Mouse (Mus musculus) kidney, embryonic 14.5 days (tissue): ENCODE data around the gene Prr7. TPM values are rescaled to one million over a fixed set of nuclear protein-coding genes. Genes with fewer than 3 reads are reported as not detected.

Experiments
- ATAC-seq: fragments of 200-750 bp; cut with Nextera tagmentation; 2 replicates; pipeline ENCODE4 v1.8.0; 2017; ENCODE audit warnings: moderate number of reproducible peaks, mild to moderate bottlenecking, moderate TSS enrichment, moderate library complexity; ENCODE audit not compliant: low FRiP score, low TSS enrichment
- H3K27ac ChIP-seq: fragments of 300-500 bp; sonication (generic); 2 replicates; pipeline ENCODE4 v1.5.1; 2014; ENCODE audit warnings: low read depth, mild to moderate bottlenecking, low read length, moderate library complexity, mixed read lengths
- H3K27me3 ChIP-seq: fragments of 300-500 bp; sonication (generic); 2 replicates; pipeline ENCODE4 v1.6.1; 2014; ENCODE audit warnings: mild to moderate bottlenecking, low read length; ENCODE audit not compliant: control insufficient read depth, insufficient read depth
- H3K36me3 ChIP-seq: fragments of 300-500 bp; sonication (generic); 2 replicates; pipeline ENCODE4 v1.6.1; 2014; ENCODE audit warnings: low read length, mixed read lengths; ENCODE audit not compliant: control insufficient read depth, insufficient read depth
- H3K4me1 ChIP-seq: fragments of 300-500 bp; sonication (generic); 2 replicates; pipeline ENCODE4 v1.6.1; 2014; ENCODE audit warnings: low read length, mixed read lengths; ENCODE audit not compliant: control insufficient read depth, insufficient read depth
- H3K4me2 ChIP-seq: fragments of 300-500 bp; sonication (generic); replicated peaks from 2 replicates; pipeline ENCODE4 v1.6.1; 2014; ENCODE audit warnings: low read depth, mild to moderate bottlenecking, low read length
- H3K4me3 ChIP-seq: fragments of 300-500 bp; sonication (generic); 2 replicates; pipeline ENCODE4 v1.5.1; 2014; ENCODE audit warnings: mild to moderate bottlenecking, low read length
- H3K9ac ChIP-seq: fragments of 300-500 bp; sonication (generic); 2 replicates; pipeline ENCODE4 v1.6.1; 2014; ENCODE audit warnings: low read depth, mild to moderate bottlenecking, low read length, moderate library complexity
- H3K9me3 ChIP-seq: fragments of 300-500 bp; sonication (generic); 2 replicates; pipeline ENCODE4 v1.6.1; 2016; ENCODE audit warnings: low read length; ENCODE audit not compliant: control insufficient read depth
- WGBS: fragments of 180-500 bp; shearing (Covaris S2); extraction: QIAGEN DNeasy Blood & Tissue Kit; methylation state at CpG from one replicate; pipeline ENCODE4 v1.1.7; 2014; 5-methylcytosine and 5-hydroxymethylcytosine counted together
- polyA plus RNA-seq: library from polyadenylated mRNA; unstranded; fragments of >200 nt; fragmentation: Nextera tagmentation; extraction: Ambion mirVana; gene quantifications from 2 replicates; pipeline ENCODE4 v1.2.1, GENCODE M21; 2014

Prr7 gene
- polyA plus RNA-seq, 1 experiment from 2014 or later, result 0.77 TPM

DNA sequence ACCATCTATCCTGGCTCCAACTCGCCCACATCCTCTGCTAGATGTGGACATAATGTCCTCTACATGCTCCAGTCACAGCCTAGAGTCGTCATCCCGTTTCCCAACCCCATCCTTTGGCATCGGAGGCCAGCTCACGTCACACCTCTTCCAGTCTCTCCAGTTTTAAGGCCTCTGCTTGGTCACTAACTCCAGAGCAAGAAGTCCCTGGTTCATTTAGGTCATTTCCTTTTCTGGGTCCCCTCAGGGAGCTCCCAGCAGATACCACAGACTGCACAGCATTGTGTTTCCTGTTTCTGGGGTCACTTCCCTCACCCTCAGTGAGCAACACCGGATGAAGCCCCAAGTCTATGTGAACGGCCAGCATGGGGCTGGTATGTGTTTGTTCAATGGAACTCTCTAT, 14.9 kb downstream of the Prr7 start:
- H3K9ac ChIP-seq, result no peak overlapping the region
- 0 out of 2 replicates have a peak overlapping the region, but pooled peaks have one; percentile 7 for H3K27ac ChIP-seq
- H3K4me1 ChIP-seq, result peaks cover 12% of the 10 kb centered on the region
- no peak overlapping the region for H3K4me2 ChIP-seq
- H3K27me3 ChIP-seq, result no peaks in the 10 kb centered on the region
- peaks cover 77% of the 10 kb centered on the region for H3K36me3 ChIP-seq
- no peaks in the 10 kb centered on the region for H3K9me3 ChIP-seq
- 80% methylated on average over 7 of the region's 7 CpGs for WGBS
- H3K4me3 ChIP-seq, result no peak overlapping the region
- ATAC-seq, result no peak

DNA sequence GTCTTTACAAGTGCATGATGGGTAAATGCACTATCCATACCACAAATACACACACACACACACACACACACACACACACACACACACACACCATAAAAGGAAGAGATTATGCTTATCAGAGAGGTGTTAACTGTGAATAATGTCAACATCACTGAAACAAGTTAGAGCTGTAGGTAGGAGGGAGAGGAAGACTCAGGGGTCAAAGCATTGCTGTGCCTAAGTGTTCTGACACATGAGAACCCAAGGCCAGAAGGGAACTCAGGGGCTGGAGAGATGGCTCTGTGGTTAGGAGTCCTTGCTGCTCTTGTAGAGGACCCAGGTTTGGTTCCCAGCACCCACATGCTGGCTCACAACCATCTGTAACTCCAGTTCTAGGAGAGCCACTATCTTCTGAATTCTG, 15.9 kb downstream of the Prr7 start:
- H3K27ac ChIP-seq, result no peak overlapping the region
- peaks cover 68% of the 10 kb centered on the region for H3K36me3 ChIP-seq
- peaks cover 21% of the 10 kb centered on the region for H3K4me1 ChIP-seq
- no peak for ATAC-seq
- H3K4me2 ChIP-seq, result no peak overlapping the region
- H3K4me3 ChIP-seq, result no peak overlapping the region
- H3K9ac ChIP-seq, result no peak overlapping the region
- H3K9me3 ChIP-seq, result no peaks in the 10 kb centered on the region
- no peaks in the 10 kb centered on the region for H3K27me3 ChIP-seq

DNA sequence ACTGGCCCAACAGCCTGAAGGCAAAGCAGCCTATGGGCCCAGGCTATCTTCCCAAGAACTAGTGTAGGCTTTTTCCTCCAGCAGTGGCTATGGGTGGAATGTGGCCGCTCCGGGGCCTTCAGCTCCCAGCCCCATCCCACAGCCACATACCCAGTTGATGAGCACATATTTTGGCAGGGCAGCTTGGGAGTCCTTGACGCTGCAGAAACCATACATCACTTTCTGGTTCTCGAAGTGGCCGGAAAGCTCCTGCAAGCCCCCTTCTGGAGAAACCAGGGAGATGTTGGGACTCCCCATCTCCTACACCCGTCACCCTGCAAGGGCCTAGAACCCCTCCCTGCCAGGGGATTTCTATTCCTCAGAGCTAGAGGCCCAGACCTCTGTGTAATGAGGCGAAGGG, 18.5 kb downstream of the Prr7 start:
- no peak overlapping the region for H3K27ac ChIP-seq
- no peaks in the 10 kb centered on the region for H3K9me3 ChIP-seq
- 80% methylated on average over 7 of the region's 7 CpGs for WGBS
- no peak overlapping the region for H3K4me3 ChIP-seq
- H3K36me3 ChIP-seq, result peaks cover 44% of the 10 kb centered on the region
- H3K4me1 ChIP-seq, result peaks cover 35% of the 10 kb centered on the region
- no peak for ATAC-seq
- no peak overlapping the region; the same call in 1 of the 2 replicates for H3K9ac ChIP-seq
- H3K27me3 ChIP-seq, result no peaks in the 10 kb centered on the region
- no peak overlapping the region for H3K4me2 ChIP-seq

DNA sequence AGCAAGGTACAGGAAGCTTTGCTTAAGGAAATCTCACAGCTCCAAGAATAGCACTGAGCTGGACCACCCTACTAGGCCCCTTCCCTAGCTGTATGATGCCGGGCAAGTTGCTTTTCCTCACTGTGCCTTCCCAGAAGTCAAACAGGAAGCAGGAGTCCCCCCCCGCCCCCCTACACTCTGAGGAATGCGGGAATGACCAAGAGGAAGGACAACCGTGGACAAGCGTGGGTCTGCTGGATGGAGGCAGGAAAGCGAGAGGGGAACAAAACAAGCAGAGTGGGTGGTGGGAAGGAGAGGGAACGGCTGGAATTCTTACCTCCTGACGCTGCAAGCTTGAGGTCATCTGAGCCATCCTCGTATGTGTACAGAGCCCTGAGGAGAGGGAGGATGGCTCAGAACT, 19.0 kb downstream of the Prr7 start:
- Histone ChIP-seq H3K27ac (0 out of 2 replicates have a peak overlapping the region, but pooled peaks have one; percentile 30), H3K4me3 (no peak overlapping the region), H3K9ac (0 out of 2 replicates have a peak overlapping the region, but pooled peaks have one; percentile 7), H3K36me3 (peaks cover 41% of the 10 kb centered on the region), H3K27me3 (no peaks in the 10 kb centered on the region), H3K4me2 (peak overlapping the region; percentile 22), H3K4me1 (peaks cover 35% of the 10 kb centered on the region), H3K9me3 (no peaks in the 10 kb centered on the region)
- no peak for ATAC-seq
- WGBS, result 37% methylated on average over 9 of the region's 9 CpGs

DNA sequence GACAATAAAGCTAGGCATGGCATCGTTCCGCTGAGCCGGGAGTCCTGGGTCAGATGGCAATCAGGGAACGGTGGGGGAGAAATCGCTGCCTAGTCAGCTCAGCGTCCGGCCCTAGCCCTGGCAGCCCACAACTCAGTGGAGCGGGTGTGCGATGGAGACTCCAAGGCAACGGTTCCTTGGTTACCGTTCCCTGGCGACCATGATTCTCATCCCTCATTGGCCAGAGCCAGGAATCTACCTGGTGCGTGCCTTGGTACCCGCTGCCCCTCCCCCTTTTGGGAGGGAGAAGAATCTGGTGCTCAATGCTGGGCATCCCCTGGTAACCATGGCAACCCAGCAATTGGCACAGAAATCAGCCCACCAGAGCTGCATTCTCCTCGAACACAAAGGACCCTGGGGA, 19.5 kb downstream of the Prr7 start:
- H3K36me3 ChIP-seq, result peaks cover 40% of the 10 kb centered on the region
- no peaks in the 10 kb centered on the region for H3K9me3 ChIP-seq
- 40% methylated on average over 15 of the region's 15 CpGs for WGBS
- no peak for ATAC-seq
- no peaks in the 10 kb centered on the region for H3K27me3 ChIP-seq
- no peak overlapping the region for H3K4me3 ChIP-seq
- H3K4me1 ChIP-seq, result peaks cover 39% of the 10 kb centered on the region
- H3K4me2 ChIP-seq, result peak overlapping the region; percentile 22
- peak overlapping the region; percentile 30; the same call in 1 of the 2 replicates for H3K27ac ChIP-seq
- 0 out of 2 replicates have a peak overlapping the region, but pooled peaks have one; percentile 7 for H3K9ac ChIP-seq

DNA sequence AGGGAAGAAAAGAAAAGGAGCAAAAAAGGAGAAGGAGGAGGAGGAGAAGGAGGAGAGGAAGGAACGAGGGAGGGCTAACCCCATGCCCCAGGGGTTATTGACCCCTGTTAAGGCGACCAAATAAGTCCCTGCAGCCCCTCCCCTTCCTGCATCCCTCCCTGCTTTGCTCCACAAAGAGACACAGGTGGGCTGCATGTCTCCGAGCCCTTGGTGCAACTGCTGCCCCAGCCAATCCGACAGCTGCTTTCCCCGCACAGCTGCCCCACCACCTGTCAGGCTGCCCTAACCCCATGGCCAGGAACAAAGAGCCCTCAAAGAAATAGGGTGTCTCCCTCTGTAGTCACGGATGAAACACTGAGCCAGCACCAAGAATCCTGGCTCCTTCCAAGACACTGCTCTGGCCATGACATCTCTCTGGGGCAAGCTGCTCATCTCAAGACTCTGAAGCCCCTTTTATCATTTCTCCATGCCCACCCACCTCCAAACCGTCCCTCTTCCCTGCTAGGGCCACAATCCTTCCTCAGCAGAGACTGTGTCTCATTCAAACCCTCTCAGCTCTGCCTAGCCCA, 20.5 kb downstream of the Prr7 start:
- 29% methylated on average over 7 of the region's 7 CpGs for WGBS
- Histone ChIP-seq H3K27me3 (no peaks in the 10 kb centered on the region), H3K36me3 (peaks cover 30% of the 10 kb centered on the region), H3K27ac (no peak overlapping the region), H3K4me3 (no peak overlapping the region), H3K9me3 (no peaks in the 10 kb centered on the region), H3K4me1 (peaks cover 39% of the 10 kb centered on the region), H3K9ac (no peak overlapping the region), H3K4me2 (peak overlapping the region; percentile 2; the same call in 1 of the 2 replicates)
- no peak for ATAC-seq

DNA sequence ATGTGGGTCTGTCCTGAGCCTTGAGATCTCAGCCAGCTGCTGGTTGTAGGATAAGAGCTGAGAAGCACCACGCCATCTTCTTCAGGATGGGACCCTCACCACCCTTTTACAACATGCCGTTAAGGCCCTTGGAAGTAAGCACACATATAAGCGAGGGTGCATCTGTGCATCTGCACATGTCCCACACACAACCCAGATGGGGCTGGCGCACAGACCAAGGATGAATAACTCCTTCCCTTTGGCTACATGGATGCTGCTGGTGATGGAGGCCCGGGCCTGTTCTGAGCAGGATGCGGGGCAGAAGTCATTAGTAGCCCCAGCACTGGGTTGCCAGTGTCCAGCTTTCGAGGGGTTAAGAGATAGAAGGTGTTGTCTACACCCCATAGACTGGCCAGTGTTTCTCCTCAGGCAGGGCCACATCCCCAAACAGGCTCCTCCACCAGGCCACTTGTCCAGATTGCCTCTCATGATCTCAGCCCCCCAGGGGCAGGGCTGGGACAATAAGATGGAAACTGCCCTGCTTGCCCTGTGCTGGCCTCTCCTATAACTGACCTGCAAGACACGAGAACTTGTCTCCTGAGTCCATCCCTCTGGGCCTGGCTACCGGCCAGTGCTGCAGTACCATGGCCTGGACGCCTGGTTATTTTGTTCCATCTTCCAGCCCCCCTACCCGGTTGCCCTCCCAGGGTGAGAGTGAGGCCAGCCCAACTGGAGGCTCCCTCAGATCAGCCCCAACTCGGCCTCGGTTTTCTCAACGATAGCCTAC, 22.1 kb downstream of the Prr7 start:
- ATAC-seq, result 0 out of 2 replicates have a peak, but pooled peaks have one; percentile 14
- Histone ChIP-seq H3K9me3 (no peaks in the 10 kb centered on the region), H3K4me3 (peak overlapping the region; percentile 86), H3K4me2 (peak overlapping the region; percentile 93), H3K27me3 (no peaks in the 10 kb centered on the region), H3K4me1 (peaks cover 39% of the 10 kb centered on the region), H3K9ac (peak overlapping the region; percentile 90; the same call in 1 of the 2 replicates), H3K36me3 (peaks cover 14% of the 10 kb centered on the region), H3K27ac (no peak overlapping the region)
- 32% methylated on average over 14 of the region's 14 CpGs for WGBS

DNA sequence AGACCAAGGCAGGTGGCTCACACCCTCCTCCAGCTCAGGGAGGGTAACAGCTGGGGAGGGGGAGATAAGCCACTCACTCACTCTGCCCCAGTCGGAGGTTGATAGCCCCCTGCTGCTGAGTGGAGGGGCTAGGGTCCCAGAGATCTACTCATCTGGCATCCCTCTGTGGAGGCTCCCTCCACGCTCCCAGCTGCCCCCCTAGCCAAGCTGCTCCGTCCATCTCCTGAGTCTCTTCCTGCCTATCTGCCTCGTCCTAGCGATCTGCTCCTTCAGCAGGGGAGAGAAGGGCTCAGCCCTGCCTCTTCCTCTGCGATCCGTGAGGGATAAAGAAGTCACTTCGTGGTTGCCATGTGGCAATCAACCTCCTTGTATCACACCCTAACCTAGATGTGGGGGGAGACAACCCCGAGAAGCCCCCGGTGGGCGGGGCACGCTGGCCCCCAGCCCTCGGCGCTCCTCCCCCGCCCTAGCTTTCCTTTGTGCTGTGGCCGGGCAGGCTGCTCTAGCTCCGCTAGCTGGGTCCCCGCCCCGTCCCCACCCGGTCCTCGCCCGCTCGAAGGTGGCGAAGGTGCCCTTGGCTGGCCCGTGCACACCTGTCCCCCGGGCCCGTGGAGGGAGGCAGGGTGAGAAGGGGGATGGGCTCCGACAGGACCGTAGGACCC, 23.0 kb downstream of the Prr7 start:
- Histone ChIP-seq H3K27ac (peak overlapping the region; percentile 95), H3K9ac (peak overlapping the region; percentile 90), H3K4me1 (peaks cover 39% of the 10 kb centered on the region), H3K9me3 (no peaks in the 10 kb centered on the region), H3K36me3 (peaks cover 7% of the 10 kb centered on the region), H3K4me3 (peak overlapping the region; percentile 86), H3K27me3 (no peaks in the 10 kb centered on the region), H3K4me2 (peak overlapping the region; percentile 93)
- WGBS, result under 1% methylated on average over 25 of the region's 29 CpGs
- peak; percentile 69 for ATAC-seq
